Mouse (Mus musculus): ENCODE measurements around the gene Acss2. TPM values are rescaled to one million over a fixed set of nuclear protein-coding genes. Genes with fewer than 3 reads are reported as not detected.
"Not testable (repeated sequence)": the region's sequence is repeated elsewhere in the genome, so short reads cannot be mapped to it uniquely, and the experiment has no call there.

Acss2 gene
- polyA plus RNA-seq, 1 experiment from 2014 or later: 20.0 TPM

GRCm38 (mm10) chr2:155512479-155512878 is 5.3 kb upstream of the Acss2 start:
- WGBS: 58% methylated on average over 4 of the region's 4 CpGs
- peaks cover 12% of the 10 kb centered on the region for H3K4me1 ChIP-seq (replicated peaks)
- ATAC-seq (replicated peaks; ENCODE audit: insufficient number of reproducible peaks, insufficient read depth, low FRiP score, low read depth): no peak
- H3K36me3 ChIP-seq: no peaks in the 10 kb centered on the region
- no peak overlapping the region for H3K9ac ChIP-seq
- no peak overlapping the region for H3K4me3 ChIP-seq
- no peak overlapping the region for H3K27ac ChIP-seq
- peaks cover 26% of the 10 kb centered on the region for H3K27me3 ChIP-seq
- no peaks in the 10 kb centered on the region for H3K9me3 ChIP-seq (replicated peaks)
- H3K4me2 ChIP-seq: no peak overlapping the region

GRCm38 (mm10) chr2:155513543-155513942 is 4.2 kb upstream of the Acss2 start:
- peaks cover 26% of the 10 kb centered on the region for H3K27me3 ChIP-seq
- H3K4me3 ChIP-seq: no peak overlapping the region
- WGBS: 65% methylated on average over 5 of the region's 5 CpGs
- H3K9me3 ChIP-seq (replicated peaks): no peaks in the 10 kb centered on the region
- H3K4me2 ChIP-seq: no peak overlapping the region
- H3K9ac ChIP-seq: no peak overlapping the region
- no peak for ATAC-seq (replicated peaks; ENCODE audit: insufficient number of reproducible peaks, insufficient read depth, low FRiP score, low read depth)
- H3K4me1 ChIP-seq (replicated peaks): peaks cover 16% of the 10 kb centered on the region
- H3K36me3 ChIP-seq: no peaks in the 10 kb centered on the region
- H3K27ac ChIP-seq: no peak overlapping the region

- H3K4me1 ChIP-seq (replicated peaks): peaks cover 21% of the 10 kb centered on the region
- H3K27ac ChIP-seq: no peak overlapping the region
- H3K4me3 ChIP-seq: peak overlapping the region; percentile 43
- H3K27me3 ChIP-seq: peaks cover 26% of the 10 kb centered on the region
- peak overlapping the region; percentile 37 for H3K9ac ChIP-seq
- no peaks in the 10 kb centered on the region for H3K9me3 ChIP-seq (replicated peaks)
- no peaks in the 10 kb centered on the region for H3K36me3 ChIP-seq
- peak overlapping the region; percentile 75 for H3K4me2 ChIP-seq
- no peak for ATAC-seq (replicated peaks; ENCODE audit: insufficient number of reproducible peaks, insufficient read depth, low FRiP score, low read depth)
- WGBS: 2% methylated on average over 23 of the region's 23 CpGs
Observed at GRCm38 (mm10) chr2:155514666-155515065, 3.1 kb upstream of the Acss2 start.

- Histone ChIP-seq H3K4me2 (no peak overlapping the region), H3K9me3 (replicated peaks) (no peaks in the 10 kb centered on the region), H3K4me3 (no peak overlapping the region), H3K9ac (no peak overlapping the region), H3K4me1 (replicated peaks) (peaks cover 21% of the 10 kb centered on the region), H3K27me3 (peaks cover 26% of the 10 kb centered on the region), H3K27ac (no peak overlapping the region), H3K36me3 (no peaks in the 10 kb centered on the region)
- 0% methylated on average over 1 of the region's 1 CpGs for WGBS
- no peak for ATAC-seq (replicated peaks; ENCODE audit: insufficient number of reproducible peaks, insufficient read depth, low FRiP score, low read depth)
Observed at GRCm38 (mm10) chr2:155515941-155516340, 1.8 kb upstream of the Acss2 start.

GRCm38 (mm10) chr2:155518531-155519270 is 953 bp downstream of the Acss2 start:
- Histone ChIP-seq H3K4me2 (peak overlapping the region; percentile 95), H3K27ac (peak overlapping the region; percentile 84), H3K4me1 (replicated peaks) (peaks cover 21% of the 10 kb centered on the region), H3K27me3 (peaks cover 16% of the 10 kb centered on the region), H3K9ac (peak overlapping the region; percentile 82), H3K4me3 (peak overlapping the region; percentile 90), H3K9me3 (replicated peaks) (no peaks in the 10 kb centered on the region), H3K36me3 (no peaks in the 10 kb centered on the region)
- 26% methylated on average over 18 of the region's 18 CpGs for WGBS
- no peak for ATAC-seq (replicated peaks; ENCODE audit: insufficient number of reproducible peaks, insufficient read depth, low FRiP score, low read depth)

GRCm38 (mm10) chr2:155523706-155524105 is 6.0 kb downstream of the Acss2 start:
- Histone ChIP-seq H3K27me3 (no peaks in the 10 kb centered on the region), H3K36me3 (no peaks in the 10 kb centered on the region), H3K4me3 (no peak overlapping the region), H3K9ac (no peak overlapping the region), H3K4me2 (no peak overlapping the region), H3K27ac (no peak overlapping the region), H3K9me3 (replicated peaks) (no peaks in the 10 kb centered on the region), H3K4me1 (replicated peaks) (0 out of 2 replicates have a peak, but pooled peaks cover 3% of the 10 kb centered on the region)
- no peak for ATAC-seq (replicated peaks; ENCODE audit: insufficient number of reproducible peaks, insufficient read depth, low FRiP score, low read depth)
- WGBS: 53% methylated on average over 5 of the region's 5 CpGs

GRCm38 (mm10) chr2:155524378-155524777 is 6.6 kb downstream of the Acss2 start:
- Histone ChIP-seq H3K9ac (no peak overlapping the region), H3K9me3 (replicated peaks) (no peaks in the 10 kb centered on the region), H3K36me3 (no peaks in the 10 kb centered on the region), H3K27ac (no peak overlapping the region), H3K4me3 (no peak overlapping the region), H3K4me1 (replicated peaks) (no peaks in the 10 kb centered on the region), H3K27me3 (no peaks in the 10 kb centered on the region), H3K4me2 (no peak overlapping the region)
- ATAC-seq (replicated peaks; ENCODE audit: insufficient number of reproducible peaks, insufficient read depth, low FRiP score, low read depth): no peak
- WGBS: 48% methylated on average over 1 of the region's 1 CpGs

GRCm38 (mm10) chr2:155527367-155527766 is 9.6 kb downstream of the Acss2 start:
- Histone ChIP-seq H3K36me3 (no peaks in the 10 kb centered on the region), H3K9me3 (replicated peaks) (no peaks in the 10 kb centered on the region), H3K9ac (no peak overlapping the region), H3K27ac (no peak overlapping the region), H3K4me2 (no peak overlapping the region), H3K27me3 (no peaks in the 10 kb centered on the region), H3K4me1 (replicated peaks) (no peaks in the 10 kb centered on the region), H3K4me3 (no peak overlapping the region)
- no peak for ATAC-seq (replicated peaks; ENCODE audit: insufficient number of reproducible peaks, insufficient read depth, low FRiP score, low read depth)
- 58% methylated on average over 5 of the region's 5 CpGs for WGBS

GRCm38 (mm10) chr2:155536292-155536691 is 18.5 kb downstream of the Acss2 start:
- Histone ChIP-seq H3K27ac (no peak overlapping the region), H3K36me3 (no peaks in the 10 kb centered on the region), H3K9me3 (replicated peaks) (no peaks in the 10 kb centered on the region), H3K27me3 (no peaks in the 10 kb centered on the region), H3K4me1 (replicated peaks) (peaks cover 5% of the 10 kb centered on the region; the same call in 1 of the 2 replicates), H3K9ac (no peak overlapping the region), H3K4me3 (no peak overlapping the region), H3K4me2 (no peak overlapping the region)
- no peak for ATAC-seq (replicated peaks; ENCODE audit: insufficient number of reproducible peaks, insufficient read depth, low FRiP score, low read depth)

- Histone ChIP-seq H3K4me1 (replicated peaks) (peaks cover 8% of the 10 kb centered on the region), H3K4me2 (no peak overlapping the region), H3K9ac (no peak overlapping the region), H3K4me3 (no peak overlapping the region), H3K9me3 (replicated peaks) (no peaks in the 10 kb centered on the region), H3K36me3 (no peaks in the 10 kb centered on the region), H3K27me3 (no peaks in the 10 kb centered on the region), H3K27ac (no peak overlapping the region)
- no peak for ATAC-seq (replicated peaks; ENCODE audit: insufficient number of reproducible peaks, insufficient read depth, low FRiP score, low read depth)
- WGBS: 64% methylated on average over 5 of the region's 5 CpGs
Observed at GRCm38 (mm10) chr2:155537761-155538462, 20.2 kb downstream of the Acss2 start.

GRCm38 (mm10) chr2:155538463-155539057 is 20.8 kb downstream of the Acss2 start:
- not testable (repeated sequence) for H3K4me1 ChIP-seq (replicated peaks); ATAC-seq (replicated peaks; ENCODE audit: insufficient number of reproducible peaks, insufficient read depth, low FRiP score, low read depth); H3K27me3 ChIP-seq; H3K27ac ChIP-seq; H3K9ac ChIP-seq; H3K9me3 ChIP-seq (replicated peaks); H3K4me3 ChIP-seq; H3K36me3 ChIP-seq
- WGBS: 76% methylated on average over 19 of the region's 19 CpGs
- peak overlapping the region; percentile 29; the same call in 1 of the 2 replicates for H3K4me2 ChIP-seq

Data from heart, embryonic 15.5 days (tissue).